Mouse (Mus musculus) hematopoietic stem cell, adult 5-6 weeks (primary cell): ENCODE results near the gene Nr1h4. TPM values are rescaled to one million over a fixed set of nuclear protein-coding genes. Genes with fewer than 3 reads are reported as not detected.

Source experiments
- ATAC-seq, 2 experiments: fragments of 125-278 bp in 1 of 2; replicated peaks in 1 of 2; 2 replicates each; pipeline ENCODE4 v1.8.0; 2016 to 2017; ENCODE audit warnings: inconsistent platforms in 2 of 2, mild to moderate bottlenecking in 2 of 2, moderate number of reproducible peaks in 2 of 2, low read depth in 1 of 2, moderate TSS enrichment in 1 of 2; ENCODE audit not compliant: low FRiP score in 2 of 2, poor library complexity in 2 of 2, severe bottlenecking in 2 of 2, insufficient read depth in 1 of 2, low TSS enrichment in 1 of 2
- total RNA-seq: library from RNA; stranded (forward); fragments of 172-1452, 232-1000 nt; gene quantifications from 2 replicates; pipeline ENCODE4 v1.2.3, GENCODE M21; 2017

Nr1h4 gene
- total RNA-seq, 1 experiment from 2014 or later, result not detected

DNA sequence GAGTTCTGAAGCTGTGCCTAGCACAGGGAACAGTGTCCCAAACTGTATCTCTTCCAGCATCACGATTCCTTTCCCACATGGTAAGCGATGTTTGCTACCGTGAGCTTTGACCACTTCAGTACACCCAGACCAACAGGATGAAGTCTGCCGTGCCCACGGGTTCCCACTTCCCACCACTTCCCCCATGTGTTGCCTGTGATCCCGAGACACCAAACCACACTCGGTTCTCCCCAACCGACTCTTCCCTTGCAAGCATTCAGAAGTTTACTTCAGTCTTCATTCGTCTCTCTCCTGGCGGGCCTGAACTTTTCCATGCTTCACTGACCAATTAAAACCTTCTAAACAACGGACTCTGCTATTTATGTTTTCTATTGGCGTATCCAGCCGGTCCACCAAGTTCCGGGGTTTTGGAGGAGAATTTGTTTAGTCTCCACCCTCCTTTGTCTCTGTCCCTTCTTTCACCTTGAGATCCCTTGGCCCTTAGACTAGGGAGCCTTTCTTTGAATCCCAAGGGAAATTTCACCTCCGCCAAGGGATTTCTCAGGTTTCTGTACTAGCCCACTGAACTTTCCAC lies 80.2 kb downstream of the Nr1h4 start:
- peak; percentile 90 to 92 for ATAC-seq

DNA sequence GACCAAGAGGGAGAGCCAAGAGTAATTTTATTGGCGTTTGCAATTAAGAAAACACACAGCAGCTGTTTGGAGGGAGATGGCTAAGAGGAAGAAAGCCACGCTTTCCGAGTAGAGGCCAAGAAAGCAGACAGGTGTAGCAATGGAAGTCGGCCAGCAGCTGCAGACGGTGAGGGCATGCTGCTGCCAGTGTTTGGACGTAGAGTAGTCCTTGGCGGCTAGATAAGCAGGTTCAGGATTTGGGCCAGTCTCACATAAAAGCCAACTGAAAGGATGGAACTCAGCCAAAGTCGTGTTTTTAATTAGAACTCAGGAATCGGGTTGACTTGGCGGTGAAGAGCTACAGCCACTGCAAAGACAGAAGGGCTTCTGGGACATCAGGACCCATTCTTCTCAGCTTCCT lies 83.0 kb downstream of the Nr1h4 start:
- no peak for ATAC-seq

DNA sequence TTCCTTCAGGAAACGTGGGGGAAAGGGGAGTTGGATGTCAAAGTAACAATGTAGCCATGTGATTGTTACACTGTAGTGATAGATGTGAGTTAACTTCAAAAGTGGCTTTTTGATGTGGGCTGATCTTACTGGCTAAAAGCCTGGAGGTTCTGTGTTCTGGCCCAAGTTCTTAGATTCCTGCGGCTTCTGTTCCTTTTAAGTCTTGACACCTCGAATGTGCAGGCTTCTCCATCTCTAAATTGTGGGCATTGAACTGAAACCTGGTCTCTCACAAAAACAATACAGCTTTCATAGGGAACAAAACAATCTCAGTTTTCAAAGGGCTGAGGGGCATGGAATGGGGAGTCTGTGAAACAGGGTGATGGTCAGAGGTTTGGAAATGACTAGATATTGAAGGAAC lies 89.0 kb downstream of the Nr1h4 start:
- ATAC-seq, result no peak

DNA sequence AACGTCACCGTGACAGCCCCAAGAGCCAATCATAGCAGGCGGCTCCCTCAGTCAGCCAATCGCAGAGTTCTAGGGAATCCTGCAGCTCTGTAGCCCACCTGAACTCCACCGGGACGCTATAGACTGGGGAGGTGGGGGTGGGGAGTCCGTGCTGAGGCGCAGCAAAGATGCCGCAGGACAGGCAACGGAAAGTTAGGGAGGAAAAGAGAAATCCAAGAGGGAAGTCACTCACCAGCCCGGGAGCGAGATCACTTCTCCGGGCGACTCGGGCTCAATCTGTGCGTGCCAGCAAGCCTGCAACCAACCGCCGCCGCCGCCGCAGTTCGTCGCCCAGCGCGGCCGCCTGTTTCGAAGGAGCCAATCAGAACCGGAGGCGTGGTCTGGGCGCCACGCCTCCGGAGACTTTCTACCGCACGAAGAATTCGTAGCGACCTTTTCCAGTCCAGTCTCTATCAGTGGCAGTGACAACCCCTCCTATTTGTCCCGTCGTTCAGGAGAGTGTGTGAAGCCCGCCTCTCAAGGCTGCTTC lies 89.7 kb downstream of the Nr1h4 start, which contains the start of gene Gas2l3:
TSS of gene Gas2l3 (minus strand) at position 345 of the 529 bp plus-strand sequence.
- ATAC-seq, result peak; percentile 87 to 91

DNA sequence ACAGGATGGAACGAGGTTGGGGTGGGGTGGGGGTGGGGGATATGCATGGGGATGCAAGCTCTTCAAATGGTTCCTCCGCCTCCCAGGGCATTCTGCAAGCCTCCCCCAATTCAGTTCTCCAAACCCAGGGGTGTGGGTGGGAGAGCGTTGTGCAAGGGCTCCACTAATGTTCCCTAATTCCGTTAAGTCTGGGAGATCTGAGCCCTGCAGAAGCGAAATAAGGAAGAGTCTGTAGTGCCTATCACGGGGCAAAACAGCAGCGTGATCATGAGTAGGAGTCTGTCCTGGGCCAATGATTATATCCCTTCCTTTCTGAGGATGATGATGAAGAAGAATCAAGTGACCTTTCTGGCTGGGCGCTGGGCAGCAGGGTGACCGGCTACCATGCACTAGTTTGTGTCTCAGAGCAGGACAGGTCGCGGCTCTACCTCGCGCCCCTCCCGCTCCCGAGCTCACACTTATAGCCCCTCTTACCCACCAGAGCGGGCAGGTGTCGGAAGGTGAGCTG lies 90.2 kb downstream of the Nr1h4 start:
- peak; percentile 34 to 38 for ATAC-seq

DNA sequence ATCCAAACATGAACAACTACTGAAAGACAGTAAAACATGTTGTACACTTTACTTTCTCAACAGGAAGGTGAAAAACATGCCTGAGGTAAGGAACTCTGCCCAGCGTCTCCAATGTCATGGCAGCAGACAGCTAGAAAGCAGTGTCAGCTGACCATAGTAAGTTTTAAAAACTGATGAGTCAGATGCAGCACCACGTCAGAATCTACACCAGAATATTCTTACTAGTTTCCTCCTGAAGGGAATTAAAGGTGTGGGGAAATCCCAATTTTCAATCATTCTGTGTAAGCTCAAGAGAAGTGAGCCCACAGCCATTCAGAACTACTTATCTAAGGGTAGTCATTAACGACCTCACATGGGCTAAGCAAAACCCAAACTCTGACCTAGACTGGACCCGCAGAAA lies 90.7 kb downstream of the Nr1h4 start:
- ATAC-seq, result 0 out of 4 replicates have a peak, but pooled peaks of 1 of the 2 experiments have one; percentile 21

DNA sequence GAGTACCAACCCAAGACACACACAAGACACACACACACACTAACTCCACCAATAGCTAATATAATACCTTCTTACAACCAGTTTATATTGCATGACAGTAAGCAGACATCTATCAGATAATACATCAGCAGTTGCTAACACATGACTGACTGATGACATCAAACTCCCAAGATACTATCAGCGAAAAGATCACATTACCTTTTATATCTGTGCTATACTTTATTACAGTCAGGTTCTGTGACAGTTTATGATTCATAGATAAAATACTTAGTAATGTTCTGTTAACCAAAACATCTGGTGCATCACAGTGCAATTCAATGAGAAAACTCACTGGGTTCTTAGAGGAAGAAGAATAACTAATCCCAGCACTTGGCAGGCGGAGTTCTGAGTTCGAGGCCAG lies 91.4 kb downstream of the Nr1h4 start:
- no peak for ATAC-seq

DNA sequence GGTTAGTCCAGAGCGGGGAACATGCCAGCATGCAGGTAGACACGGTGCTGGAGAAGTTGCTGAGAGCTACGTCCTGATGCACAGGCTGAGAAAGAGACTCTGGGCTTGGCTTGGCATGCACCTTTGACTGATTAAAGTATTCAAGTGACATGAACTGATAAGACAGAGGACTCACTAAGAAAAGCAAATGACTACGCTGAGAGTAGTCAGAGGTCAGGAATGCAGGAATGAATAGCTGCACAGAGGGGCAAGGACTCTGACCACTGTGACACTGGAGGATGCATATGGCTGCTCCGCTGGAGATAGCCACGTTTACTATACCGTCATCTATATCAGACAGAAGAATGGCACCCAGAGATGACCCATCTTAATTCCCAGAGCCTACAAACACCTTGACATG lies 94.0 kb downstream of the Nr1h4 start:
- no peak for ATAC-seq

DNA sequence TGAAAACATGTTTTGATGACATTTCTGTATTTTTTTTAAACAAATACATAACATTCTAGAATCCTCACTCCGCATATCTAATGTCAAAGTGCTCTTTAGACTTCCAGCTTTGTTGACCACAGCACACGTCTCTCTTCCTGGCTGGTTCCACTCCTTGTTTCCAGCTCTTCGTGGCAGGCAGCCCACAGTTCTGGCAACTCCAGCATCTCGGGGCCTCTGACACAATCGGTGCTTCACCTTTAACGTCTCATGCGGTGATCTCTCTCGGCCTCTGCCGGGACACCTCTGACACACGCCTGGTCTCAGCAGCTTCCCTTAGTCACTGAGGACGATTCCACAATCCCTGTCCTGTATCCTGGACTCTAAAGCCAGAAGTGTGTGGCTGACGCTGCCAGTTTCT lies 95.4 kb downstream of the Nr1h4 start:
- no peak for ATAC-seq

DNA sequence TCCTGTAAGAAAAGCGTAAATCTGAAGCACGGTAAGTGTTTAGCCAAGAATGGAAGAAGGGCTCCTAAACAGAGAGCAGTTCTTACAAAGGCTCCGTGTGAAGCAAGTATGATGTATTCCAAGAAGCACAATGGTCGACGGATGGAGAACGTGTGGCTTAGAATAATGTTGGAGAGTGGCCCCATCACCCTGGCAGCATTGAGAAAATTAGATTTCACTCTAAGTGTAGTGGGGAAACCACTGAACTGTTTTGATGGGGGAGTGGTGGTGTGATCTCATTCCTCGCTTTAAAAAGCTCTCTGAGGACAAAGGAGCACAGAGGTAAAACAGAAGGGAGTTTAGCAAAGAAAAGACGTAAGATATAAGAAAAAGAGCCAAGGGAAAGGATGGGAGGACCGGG lies 95.9 kb downstream of the Nr1h4 start:
- no peak for ATAC-seq

DNA sequence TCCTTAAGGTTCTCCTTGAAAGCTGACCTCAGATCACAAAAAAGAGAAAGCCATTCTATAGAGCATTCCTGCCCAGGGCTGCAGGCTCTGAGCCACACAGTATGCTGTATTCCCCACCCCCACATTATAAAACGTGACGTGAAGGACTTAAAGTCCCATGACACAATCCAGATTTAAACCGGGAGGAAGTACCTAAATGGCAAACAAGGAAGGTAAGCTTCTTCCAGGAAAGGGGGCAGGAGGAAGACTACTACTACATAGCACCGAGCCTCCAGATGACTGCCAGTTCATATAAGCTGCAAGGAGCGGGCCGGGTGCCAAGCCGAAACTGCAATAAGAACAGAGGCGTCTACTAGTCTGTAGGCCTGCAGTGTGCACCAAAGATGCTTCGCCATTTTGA lies 97.5 kb downstream of the Nr1h4 start:
- ATAC-seq, result no peak

DNA sequence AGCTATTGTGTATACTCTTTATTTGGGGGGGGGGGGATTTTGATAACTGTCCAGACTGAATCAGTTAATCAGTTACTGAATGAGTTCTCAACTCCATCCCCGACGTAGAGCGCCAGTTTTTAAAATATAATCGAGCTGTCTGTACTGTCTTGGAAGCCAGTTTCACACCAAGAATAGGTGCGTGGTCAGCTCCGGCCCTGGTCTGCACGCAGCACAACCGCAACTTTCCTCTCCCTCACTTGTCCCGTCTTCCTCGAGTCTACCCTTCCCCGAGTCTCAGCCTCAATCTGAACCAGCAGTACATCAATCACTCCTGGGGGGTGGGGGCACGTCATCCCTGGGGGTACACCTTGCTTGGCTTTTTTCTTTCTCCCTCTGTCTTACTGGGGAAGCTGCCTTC lies 98.0 kb downstream of the Nr1h4 start:
- ATAC-seq, result no peak

DNA sequence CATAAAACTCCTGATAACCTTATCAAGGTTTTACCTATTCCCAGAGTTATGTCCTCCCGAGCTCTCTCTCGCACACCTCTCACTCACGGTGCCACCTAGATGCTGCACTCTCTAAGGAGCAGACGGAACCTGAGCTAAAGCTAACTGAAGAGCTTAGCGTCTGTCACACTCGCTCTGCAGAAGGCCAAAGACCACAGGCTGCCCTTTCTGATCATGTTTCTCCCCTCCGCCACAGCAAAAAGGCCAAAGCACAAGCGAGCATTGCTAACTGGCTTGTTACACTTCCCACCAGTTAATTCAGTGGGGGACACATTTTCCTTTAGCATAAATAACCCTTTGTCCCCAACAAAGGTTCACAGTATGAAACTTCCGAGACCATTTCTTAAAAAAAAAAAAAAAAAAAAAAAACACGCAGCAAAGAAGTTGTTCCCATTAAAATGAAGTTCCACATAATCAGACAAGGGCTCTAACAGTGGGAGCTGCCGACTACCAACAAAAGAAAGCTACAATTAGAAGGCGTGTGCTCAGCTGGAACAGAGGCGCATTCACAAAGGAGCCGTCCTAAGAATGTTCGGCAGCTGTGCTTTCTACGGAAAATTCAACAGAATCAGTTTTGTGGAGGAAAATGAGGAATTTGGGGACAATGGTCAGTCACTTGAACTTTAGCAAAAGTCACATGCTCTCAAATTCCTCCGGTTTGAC lies 98.7 kb downstream of the Nr1h4 start:
- ATAC-seq, result no peak

DNA sequence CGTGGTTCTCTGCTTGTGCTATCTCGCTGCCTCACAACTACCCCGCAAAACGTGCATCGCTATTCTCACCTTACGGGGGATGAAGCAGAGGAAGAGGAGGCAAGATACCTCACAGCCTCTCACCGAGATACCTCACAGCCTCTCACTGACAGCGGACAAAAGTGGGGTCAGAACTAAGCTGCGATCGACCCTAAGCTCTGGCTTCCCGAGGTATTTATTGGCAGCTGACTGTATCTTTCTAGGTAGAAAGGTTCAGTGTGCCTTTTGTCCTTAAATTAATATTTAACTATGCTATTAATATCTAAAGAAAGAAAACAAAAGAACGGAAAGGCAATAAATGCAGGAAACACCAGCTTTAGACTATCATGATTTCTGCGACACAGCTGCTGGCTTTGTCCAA lies 100.6 kb downstream of the Nr1h4 start:
- ATAC-seq, result no peak

DNA sequence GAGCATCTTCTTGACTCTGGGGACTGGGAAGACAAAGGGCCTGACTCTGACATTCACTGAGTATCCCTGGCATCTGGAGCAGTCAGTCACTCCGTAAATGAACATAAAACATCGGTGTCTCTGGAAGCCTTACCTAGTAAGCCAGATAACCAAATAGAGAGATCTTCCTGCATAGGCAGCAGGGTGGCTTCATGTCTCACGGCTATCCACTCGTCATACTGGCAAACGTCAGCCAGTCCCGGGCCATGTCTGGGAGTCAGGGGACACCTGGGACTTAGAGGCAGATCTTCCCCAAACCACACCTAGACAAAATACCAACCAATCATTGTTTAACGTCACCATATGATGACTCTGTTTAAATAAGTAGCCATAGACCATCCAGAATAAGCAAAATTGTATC lies 102.6 kb downstream of the Nr1h4 start:
- ATAC-seq, result no peak

DNA sequence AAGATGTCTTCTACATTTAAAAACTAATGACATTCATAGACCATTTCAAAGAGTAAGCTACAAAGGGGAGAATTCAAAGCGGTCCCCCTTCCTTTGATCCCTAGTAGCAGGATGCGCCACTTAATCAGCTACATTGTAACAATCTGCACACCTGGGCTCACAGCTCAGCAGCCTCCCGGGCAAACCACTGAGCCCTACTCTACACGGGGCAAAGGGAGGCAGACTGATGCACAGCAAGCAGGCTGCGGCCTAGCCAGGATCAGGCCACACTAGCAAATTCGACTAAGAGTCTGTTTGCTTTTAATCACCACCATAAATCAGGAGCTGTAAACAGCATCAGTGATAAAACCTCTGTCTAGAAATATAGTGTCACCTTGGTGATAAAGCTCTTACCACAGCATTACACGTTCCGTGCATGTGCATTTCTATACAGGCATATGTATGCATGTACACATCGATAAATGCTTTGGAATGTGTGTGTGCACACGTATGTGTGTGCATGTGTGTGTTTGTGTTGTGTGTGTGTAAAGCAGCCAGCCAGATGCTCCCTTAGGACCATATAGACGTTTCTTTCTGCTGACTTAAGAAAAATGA lies 108.5 kb downstream of the Nr1h4 start:
- ATAC-seq, result no peak

DNA sequence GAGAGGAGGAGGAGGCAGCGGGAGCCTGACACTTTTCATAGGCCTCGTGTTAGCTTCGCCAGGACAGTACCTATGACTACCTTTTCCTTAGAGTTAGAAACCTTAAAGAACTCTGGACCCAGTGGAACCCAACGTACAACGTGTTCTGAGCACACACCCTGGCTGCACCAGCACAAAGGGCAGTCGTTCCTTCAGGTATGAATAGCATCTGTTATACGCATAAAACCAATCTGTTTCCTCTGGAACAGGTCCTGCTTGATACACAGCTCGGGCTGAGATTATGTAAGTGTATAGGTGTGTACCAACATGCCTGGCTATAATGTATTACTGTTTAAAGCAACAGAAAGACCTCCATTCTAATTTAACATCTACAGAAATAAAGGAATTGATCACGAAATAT lies 109.2 kb downstream of the Nr1h4 start:
- ATAC-seq, result no peak

DNA sequence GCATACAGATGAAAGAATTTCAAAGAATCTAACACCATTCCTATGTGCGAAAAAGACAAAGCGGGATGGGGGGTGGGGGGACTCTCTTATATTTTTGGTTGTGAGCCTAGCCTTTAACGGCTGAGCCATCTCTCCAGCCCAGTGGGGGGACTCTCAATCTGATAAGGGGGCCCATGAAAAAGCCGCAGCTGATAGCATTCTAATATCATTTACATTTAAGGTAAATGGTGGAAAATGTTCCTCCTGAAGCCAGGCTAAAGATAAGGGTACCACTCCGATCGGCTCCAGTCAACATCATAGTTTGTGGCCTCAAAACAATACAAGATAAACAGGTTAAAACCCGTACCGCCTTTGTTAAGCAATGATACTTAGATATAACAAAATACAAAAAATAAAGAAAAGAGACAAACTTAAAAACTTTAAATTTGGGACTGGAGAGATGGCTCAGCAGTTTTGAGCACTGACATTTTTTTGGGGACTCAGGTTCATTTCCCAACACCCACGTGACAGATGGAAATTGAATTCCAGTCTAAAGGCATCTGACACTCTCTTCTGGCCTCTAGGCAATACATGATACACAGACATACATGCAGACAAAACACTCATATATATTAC lies 110.1 kb downstream of the Nr1h4 start:
- no peak for ATAC-seq
